Mouse (Mus musculus) small intestine, adult 2 months (tissue): ENCODE measurements around the gene Pef1.

Source experiments
- CTCF ChIP-seq: fragments of 200-500 bp; IDR thresholded peaks from 2 replicates; pipeline ENCODE4 v1.5.1; 2012; ENCODE audit warnings: low read depth, mild to moderate bottlenecking, control low read depth, inconsistent platforms, low read length, moderate library complexity, mixed read lengths; ENCODE audit not compliant: insufficient replicate concordance, insufficient read length; ENCODE audit errors: extremely low read depth
- POLR2A ChIP-seq: fragments of 200-500 bp; IDR thresholded peaks from 2 replicates; pipeline ENCODE4 v1.6.1; 2012; ENCODE audit warnings: low read depth, mild to moderate bottlenecking, control low read depth, inconsistent platforms, low read length, moderate library complexity

- no peak for TF ChIP-seq CTCF
- no peak for TF ChIP-seq POLR2A
These were observed 41.4 kb upstream of the Pef1 start for GRCm38 (mm10) chr4:130060937-130061336.
